Mouse (Mus musculus) embryonic fibroblast, embryonic 13.5 days (primary cell): Measurements from ENCODE around the gene Dpf3. TPM values are rescaled to one million over a fixed set of nuclear protein-coding genes. Genes with fewer than 3 reads are reported as not detected.

Experiments
- H3K27ac ChIP-seq: 2 replicates; pipeline ENCODE4 v1.5.1; 2012; ENCODE audit warnings: low read length, control low read depth, inconsistent platforms; ENCODE audit not compliant: insufficient read depth
- H3K4me1 ChIP-seq: 2 replicates; pipeline ENCODE4 v1.6.1; 2011; ENCODE audit warnings: low read length; ENCODE audit not compliant: control insufficient read depth, insufficient read depth
- H3K4me3 ChIP-seq: 2 replicates; pipeline ENCODE4 v1.5.1; 2011; ENCODE audit warnings: mild to moderate bottlenecking, control low read depth, low read length; ENCODE audit not compliant: insufficient read depth
- CTCF ChIP-seq: IDR thresholded peaks from 2 replicates; pipeline ENCODE4 v1.5.1; 2011; ENCODE audit warnings: mild to moderate bottlenecking, control low read depth, low read length, moderate library complexity, borderline replicate concordance; ENCODE audit not compliant: insufficient read depth
- POLR2A ChIP-seq: IDR thresholded peaks from 2 replicates; pipeline ENCODE4 v1.6.1; 2011; ENCODE audit warnings: low read depth, mild to moderate bottlenecking, control low read depth, low read length, moderate library complexity
- polyA plus RNA-seq: library from polyadenylated mRNA; stranded (reverse); fragments of >200 nt; gene quantifications from 2 replicates; pipeline ENCODE4 v1.2.4, GENCODE M21; 2011; ENCODE audit warnings: low read depth; ENCODE audit not compliant: missing spikeins, insufficient read length

Dpf3 gene
- polyA plus RNA-seq, 1 experiment, result not detected

- Histone ChIP-seq H3K4me3 (no peak overlapping the region), H3K27ac (no peak overlapping the region), H3K4me1 (no peaks in the 10 kb centered on the region)
- TF ChIP-seq POLR2A, result no peak
- TF ChIP-seq CTCF, result no peak
Measured at GRCm38 (mm10) chr12:83381072-83381471, 106.4 kb downstream of the Dpf3 start.

GRCm38 (mm10) chr12:83380016-83380415 is 107.5 kb downstream of the Dpf3 start:
- no peak overlapping the region for H3K4me3 ChIP-seq
- no peak overlapping the region for H3K27ac ChIP-seq
- TF ChIP-seq POLR2A (no peak), CTCF (no peak)
- no peaks in the 10 kb centered on the region for H3K4me1 ChIP-seq

GRCm38 (mm10) chr12:83375015-83375831 is 112.3 kb downstream of the Dpf3 start:
- no peak for TF ChIP-seq POLR2A
- TF ChIP-seq CTCF, result no peak
- no peak overlapping the region for H3K4me3 ChIP-seq
- H3K27ac ChIP-seq, result no peak overlapping the region
- H3K4me1 ChIP-seq, result no peaks in the 10 kb centered on the region

GRCm38 (mm10) chr12:83373081-83373480 is 114.4 kb downstream of the Dpf3 start:
- Histone ChIP-seq H3K4me1 (no peaks in the 10 kb centered on the region), H3K27ac (no peak overlapping the region), H3K4me3 (no peak overlapping the region)
- TF ChIP-seq CTCF (no peak), POLR2A (no peak)

GRCm38 (mm10) chr12:83372290-83372689 is 115.2 kb downstream of the Dpf3 start:
- H3K4me1 ChIP-seq, result no peaks in the 10 kb centered on the region
- no peak overlapping the region for H3K27ac ChIP-seq
- no peak for TF ChIP-seq POLR2A
- TF ChIP-seq CTCF, result no peak
- no peak overlapping the region for H3K4me3 ChIP-seq

- no peak overlapping the region for H3K27ac ChIP-seq
Measured at GRCm38 (mm10) chr12:83370221-83370620, 117.3 kb downstream of the Dpf3 start.

GRCm38 (mm10) chr12:83369416-83369815 is 118.1 kb downstream of the Dpf3 start:
- no peak overlapping the region for H3K4me3 ChIP-seq
- H3K27ac ChIP-seq, result no peak overlapping the region
- TF ChIP-seq CTCF (no peak), POLR2A (no peak)
- no peaks in the 10 kb centered on the region for H3K4me1 ChIP-seq

More at GRCm38 (mm10) chr12:83370221-83370620, 117.3 kb downstream of the Dpf3 start:
- H3K4me3 ChIP-seq, result no peak overlapping the region
- TF ChIP-seq POLR2A (no peak), CTCF (no peak)
- H3K4me1 ChIP-seq, result no peaks in the 10 kb centered on the region

- Histone ChIP-seq H3K4me3 (no peak overlapping the region), H3K4me1 (no peaks in the 10 kb centered on the region), H3K27ac (no peak overlapping the region)
- TF ChIP-seq POLR2A (no peak), CTCF (no peak)
Measured at GRCm38 (mm10) chr12:83367486-83367885, 120.0 kb downstream of the Dpf3 start.

GRCm38 (mm10) chr12:83364771-83365170 is 122.7 kb downstream of the Dpf3 start:
- no peak overlapping the region for H3K4me3 ChIP-seq
- no peak overlapping the region for H3K27ac ChIP-seq
- no peaks in the 10 kb centered on the region for H3K4me1 ChIP-seq
- no peak for TF ChIP-seq POLR2A
- TF ChIP-seq CTCF, result no peak

- no peak overlapping the region for H3K27ac ChIP-seq
- TF ChIP-seq CTCF (no peak), POLR2A (no peak)
Measured at GRCm38 (mm10) chr12:83361801-83362200, 125.7 kb downstream of the Dpf3 start.

More at GRCm38 (mm10) chr12:83361801-83362200, 125.7 kb downstream of the Dpf3 start:
- Histone ChIP-seq H3K4me3 (no peak overlapping the region), H3K4me1 (no peaks in the 10 kb centered on the region)
